Mouse (Mus musculus) kidney, adult 9 months (tissue): Measurements from ENCODE around the gene Amhr2.

Source experiments
- DNase-seq: peaks from one replicate; pipeline ENCODE4 v3.0.0; 2022

Amhr2 gene

GRCm38 (mm10) chr15:102473246-102473645, 28.1 kb downstream of the Amhr2 start:
- no peak for DNase-seq

- DNase-seq, result no peak
These were observed 29.4 kb downstream of the Amhr2 start for GRCm38 (mm10) chr15:102474520-102474919.

GRCm38 (mm10) chr15:102483136-102483535, 38.0 kb downstream of the Amhr2 start:
- DNase-seq, result no peak

- DNase-seq, result no peak
These were observed 40.7 kb downstream of the Amhr2 start for GRCm38 (mm10) chr15:102485853-102486252.

GRCm38 (mm10) chr15:102487664-102488063, 42.5 kb downstream of the Amhr2 start:
- no peak for DNase-seq

GRCm38 (mm10) chr15:102498322-102498721, 53.2 kb downstream of the Amhr2 start:
- no peak for DNase-seq

GRCm38 (mm10) chr15:102499370-102499769, 54.2 kb downstream of the Amhr2 start:
- DNase-seq, result no peak

- DNase-seq, result no peak
These were observed 54.7 kb downstream of the Amhr2 start for GRCm38 (mm10) chr15:102499851-102500250.

GRCm38 (mm10) chr15:102500479-102500878, 55.3 kb downstream of the Amhr2 start:
- no peak for DNase-seq

GRCm38 (mm10) chr15:102501084-102501814, 56.1 kb downstream of the Amhr2 start:
- no peak for DNase-seq

GRCm38 (mm10) chr15:102502254-102502840, 57.2 kb downstream of the Amhr2 start:
- DNase-seq, result peak; percentile 47

- no peak for DNase-seq
These were observed 58.3 kb downstream of the Amhr2 start, which contains the start of gene Gm10337 for GRCm38 (mm10) chr15:102503447-102503846. Gm10337 (plus strand) TSS chr15:102503722.
